23 mouse cellular contexts compared by ENCODE assay signal in genomic region chr5:74040541-74040940, GRCm38 (mm10).
"Had no signal": no experiment of that assay in that cellular context is flagged by ENCODE, and none has a peak within 500 bp of the region (broad histone marks: within the 10 kb centered on the region; RNA-seq: fewer than 3 reads in every experiment).

No protein-coding gene starts in this region.

- H3K9me3 ChIP-seq: kidney, embryonic 15.5 days; limb, embryonic 10.5 days; limb, embryonic 13.5 days; liver, embryonic 12.5 days; liver, embryonic 15.5 days; lung, embryonic 15.5 days; midbrain, embryonic 10.5 days; neural tube, embryonic 12.5 days; neural tube, embryonic 15.5 days had no signal

- H3K36me3 ChIP-seq: neural tube, embryonic 12.5 days had no signal

- H3K4me2 ChIP-seq: kidney, embryonic 15.5 days; limb, embryonic 13.5 days; liver, embryonic 12.5 days; liver, embryonic 15.5 days; lung, embryonic 15.5 days; neural tube, embryonic 12.5 days; neural tube, embryonic 15.5 days had no signal

- ATAC-seq: liver, embryonic 12.5 days had no signal

- H3K27me3 ChIP-seq: kidney, embryonic 15.5 days; limb, embryonic 13.5 days; liver, embryonic 12.5 days; liver, embryonic 15.5 days; lung, embryonic 15.5 days; megakaryocyte, embryonic 14.5 days; neural tube, embryonic 12.5 days; neural tube, embryonic 15.5 days had no signal

- H3K27ac ChIP-seq: kidney, embryonic 15.5 days; limb, embryonic 10.5 days; limb, embryonic 13.5 days; liver, embryonic 12.5 days; liver, embryonic 15.5 days; lung, embryonic 15.5 days; midbrain, embryonic 10.5 days; neural tube, embryonic 12.5 days; neural tube, embryonic 15.5 days; stomach, postnatal 0 days had no signal

- H3K4me3 ChIP-seq: kidney, embryonic 15.5 days; limb, embryonic 10.5 days; limb, embryonic 13.5 days; liver, embryonic 12.5 days; liver, embryonic 15.5 days; lung, embryonic 15.5 days; megakaryocyte, embryonic 14.5 days; midbrain, embryonic 10.5 days; neural tube, embryonic 12.5 days; neural tube, embryonic 15.5 days had no signal

- H3K9ac ChIP-seq: kidney, embryonic 15.5 days; limb, embryonic 13.5 days; liver, embryonic 12.5 days; liver, embryonic 15.5 days; lung, embryonic 15.5 days; neural tube, embryonic 12.5 days; neural tube, embryonic 15.5 days had no signal

- DNase-seq: kidney, adult 11 months; kidney, adult 8-10 months; kidney, postnatal 10 days; kidney, postnatal 36 days; layer of hippocampus, postnatal 36 days; liver; lung, adult 18-20 months; lung, postnatal 10 days; lung, postnatal 36 days; midbrain, embryonic 14.5 days; retina, postnatal 1 day; thymus, postnatal 25 days had no signal
